Comparison of ENCODE assay signal across 8 mouse cellular contexts in genomic region chr4:59332089-59332488, GRCm38 (mm10).
A peak's percentile ranks its signal among the peaks of the same experiment; 100 is the strongest.
DNase-seq lines count a peak whose midpoint lies in the region; ATAC-seq and TF ChIP-seq lines count a peak whose summit lies in the region.

No protein-coding gene starts in this region.

- no peaks in the 10 kb centered on the region for H3K9me3 ChIP-seq in lung, embryonic 15.5 days
- no peaks in the 10 kb centered on the region for H3K9me3 ChIP-seq in intestine, postnatal 0 days (ENCODE audit: control insufficient read depth)
- no peaks in the 10 kb centered on the region for H3K9me3 ChIP-seq in forebrain, embryonic 11.5 days (ENCODE audit: control insufficient read depth, low read length)

- TF ChIP-seq POLR2A in myocyte (IDR thresholded peaks at IDR 0.05; ENCODE audit: insufficient read length, low read depth): no peak

- peak; percentile 90 for DNase-seq in heart, adult 11 months
- no peak for DNase-seq in heart, adult 8-10 months (ENCODE audit: low spot score)
- no peak for DNase-seq in lung, adult 18-20 months
- DNase-seq in forebrain, embryonic 11.5 days (ENCODE audit: low spot score): no peak
- no peak for DNase-seq in layer of hippocampus, adult 9-10 months (ENCODE audit: low spot score)

- H3K79me2 ChIP-seq in myocyte (ENCODE audit: control insufficient read depth, insufficient read depth): no peaks in the 10 kb centered on the region

- no peak overlapping the region for H3ac ChIP-seq in myocyte (ENCODE audit: control insufficient read depth, insufficient read length)

- H3K36me3 ChIP-seq in lung, embryonic 15.5 days: no peaks in the 10 kb centered on the region
- no peaks in the 10 kb centered on the region for H3K36me3 ChIP-seq in intestine, postnatal 0 days (ENCODE audit: control insufficient read depth, insufficient read depth)
- H3K36me3 ChIP-seq in myocyte (ENCODE audit: control insufficient read depth, insufficient read depth): no peaks in the 10 kb centered on the region
- no peaks in the 10 kb centered on the region for H3K36me3 ChIP-seq in forebrain, embryonic 11.5 days (ENCODE audit: control insufficient read depth, insufficient read depth, low read length)

- no peak overlapping the region for H3K4me2 ChIP-seq in lung, embryonic 15.5 days
- no peak overlapping the region for H3K4me2 ChIP-seq in intestine, postnatal 0 days (replicated peaks; ENCODE audit: low read depth)
- H3K4me2 ChIP-seq in myocyte (ENCODE audit: low read depth): peak overlapping the region; percentile 36
- no peak overlapping the region for H3K4me2 ChIP-seq in forebrain, embryonic 11.5 days (ENCODE audit: low read depth, low read length, severe bottlenecking)

- no peaks in the 10 kb centered on the region for H3K27me3 ChIP-seq in lung, embryonic 15.5 days
- H3K27me3 ChIP-seq in intestine, postnatal 0 days (replicated peaks; ENCODE audit: control insufficient read depth, insufficient read depth, low read length): no peaks in the 10 kb centered on the region
- H3K27me3 ChIP-seq in myocyte (ENCODE audit: control insufficient read depth, insufficient read depth, insufficient read length): no peaks in the 10 kb centered on the region
- no peaks in the 10 kb centered on the region for H3K27me3 ChIP-seq in forebrain, embryonic 11.5 days (ENCODE audit: control insufficient read depth, insufficient read depth, low read length)

- 67% methylated on average over 5 of the region's 5 CpGs for WGBS in lung, embryonic 15.5 days
- 47% methylated on average over 5 of the region's 5 CpGs for WGBS in intestine, postnatal 0 days
- 78% methylated on average over 5 of the region's 5 CpGs for WGBS in forebrain, embryonic 11.5 days

- peaks cover 30% of the 10 kb centered on the region for H3K4me1 ChIP-seq in lung, embryonic 15.5 days
- 0 out of 2 replicates have a peak, but pooled peaks cover 3% of the 10 kb centered on the region for H3K4me1 ChIP-seq in intestine, postnatal 0 days (replicated peaks; ENCODE audit: control insufficient read depth, insufficient read depth, low read length)
- no peaks in the 10 kb centered on the region for H3K4me1 ChIP-seq in forebrain, embryonic 11.5 days (replicated peaks; ENCODE audit: control insufficient read depth, insufficient read depth, low read length)

- no peak for ATAC-seq in lung, embryonic 15.5 days (ENCODE audit: borderline replicate concordance, extremely low read depth, low FRiP score, low TSS enrichment)
- ATAC-seq in intestine, postnatal 0 days: no peak
- no peak for ATAC-seq in forebrain, embryonic 11.5 days (replicated peaks; ENCODE audit: low FRiP score)

- H3K4me3 ChIP-seq in lung, embryonic 15.5 days: no peak overlapping the region
- H3K4me3 ChIP-seq in intestine, postnatal 0 days (ENCODE audit: low read depth, low read length): no peak overlapping the region
- no peak overlapping the region for H3K4me3 ChIP-seq in myocyte
- H3K4me3 ChIP-seq in forebrain, embryonic 11.5 days (ENCODE audit: low read depth, low read length): no peak overlapping the region

- peak overlapping the region; percentile 83 for H3K27ac ChIP-seq in lung, embryonic 15.5 days
- peak overlapping the region; percentile 81 for H3K27ac ChIP-seq in intestine, postnatal 0 days (ENCODE audit: low read depth, low read length)
- no peak overlapping the region for H3K27ac ChIP-seq in forebrain, embryonic 11.5 days (ENCODE audit: low read depth, low read length)

- H3K9ac ChIP-seq in lung, embryonic 15.5 days: no peak overlapping the region
- H3K9ac ChIP-seq in intestine, postnatal 0 days (ENCODE audit: low read depth, low read length): no peak overlapping the region
- no peak overlapping the region for H3K9ac ChIP-seq in forebrain, embryonic 11.5 days (ENCODE audit: low read length)

- TF ChIP-seq CTCF in intestine, postnatal 0 days (IDR thresholded peaks at IDR 0.05; ENCODE audit: low read depth): no peak

TF ChIP-seq in myocyte, 11 proteins besides CTCF, POLR2A, EP300 and RAD21:
- TF ChIP-seq MYOG (IDR thresholded peaks at IDR 0.05; ENCODE audit: control insufficient read depth in 1 of 3, insufficient read depth in 1 of 3, insufficient read length in 2 of 3, low read depth in 2 of 3): no peak
- no peak for TF ChIP-seq TCF3 (IDR thresholded peaks at IDR 0.05; ENCODE audit: insufficient read length, low read depth)
- TF ChIP-seq REST (IDR thresholded peaks at IDR 0.05; ENCODE audit: insufficient read depth, insufficient read length): no peak
- TF ChIP-seq USF1 (IDR thresholded peaks at IDR 0.05; ENCODE audit: low read depth): no peak
- TF ChIP-seq E2F4 (IDR thresholded peaks at IDR 0.05; ENCODE audit: insufficient read depth): no peak
- TF ChIP-seq MYOD1 (IDR thresholded peaks at IDR 0.05; ENCODE audit: control insufficient read depth in 1 of 3, insufficient read length in 2 of 3, low read depth in 2 of 3): no peak
- no peak for TF ChIP-seq SRF (IDR thresholded peaks at IDR 0.05; ENCODE audit: control insufficient read depth, insufficient read length, low read depth)
- TF ChIP-seq POLR2AphosphoS2 (IDR thresholded peaks at IDR 0.05; ENCODE audit: insufficient read length, low read depth): no peak
- TF ChIP-seq TCF12 (IDR thresholded peaks at IDR 0.05; ENCODE audit: insufficient read depth, poor library complexity, severe bottlenecking): no peak
- TF ChIP-seq CEBPB (IDR thresholded peaks at IDR 0.05; ENCODE audit: insufficient read depth, poor library complexity, severe bottlenecking): no peak
- TF ChIP-seq MAX (IDR thresholded peaks at IDR 0.05; ENCODE audit: low read depth): no peak
